Mouse (Mus musculus) CH12.LX (cell line): ENCODE measurements around the gene Stat5b. TPM values are rescaled to one million over a fixed set of nuclear protein-coding genes. Genes with fewer than 3 reads are reported as not detected.

Experiments
- polyA plus RNA-seq: library from polyadenylated mRNA; unstranded; fragments of >175 nt; gene quantifications from 2 replicates; pipeline ENCODE4 v1.2.1, GENCODE M21; 2012; ENCODE audit warnings: low read depth; ENCODE audit not compliant: insufficient read length
- total RNA-seq, 2 experiments: library from RNA; depleted of rRNA; stranded (reverse); fragments of 300-350 nt in 1 of 2; fragments of >200 nt in 1 of 2; gene quantifications; 2 replicates each; pipeline ENCODE4 v1.2.3; 2012 to 2014

Gene Stat5b
- total and polyA plus RNA-seq, 3 experiments: 11.4 to 24.4 (median 14.0) TPM

Other genes with a start within 250 kb of the Stat5b start
- gene Nkiras2, start 231.5 kb downstream of the Stat5b start, total RNA-seq (2012; rRNA removed): 59.9 and 70.0 TPM in 2 replicates
- gene Nkiras2, start 231.5 kb downstream of the Stat5b start, total RNA-seq (2014; rRNA removed): 46.6 and 53.8 TPM in 2 replicates
- 57.9 and 60.0 TPM in 2 replicates for gene Nkiras2, start 231.5 kb downstream of the Stat5b start, polyA plus RNA-seq
- 249 and 250 TPM in 2 replicates for gene Dnajc7, start 230.6 kb downstream of the Stat5b start, total RNA-seq (2012; rRNA removed)
- gene Dnajc7, start 230.6 kb downstream of the Stat5b start, total RNA-seq (2014; rRNA removed): 123 and 141 TPM in 2 replicates
- gene Dnajc7, start 230.6 kb downstream of the Stat5b start, polyA plus RNA-seq: 455 and 516 TPM in 2 replicates
- 0.04 and 0.08 TPM in 2 replicates for gene Zfp385c, start 158.3 kb downstream of the Stat5b start, total RNA-seq (2012; rRNA removed)
- not detected in 2 replicates for gene Zfp385c, start 158.3 kb downstream of the Stat5b start, total RNA-seq (2014; rRNA removed)
- 0.14 and 0.15 TPM in 2 replicates for gene Zfp385c, start 158.3 kb downstream of the Stat5b start, polyA plus RNA-seq
- 6.3 and 7.2 TPM in 2 replicates for gene Dhx58, start 146.5 kb downstream of the Stat5b start, total RNA-seq (2012; rRNA removed)
- gene Dhx58, start 146.5 kb downstream of the Stat5b start, total RNA-seq (2014; rRNA removed): 5.7 and 6.4 TPM in 2 replicates
- gene Dhx58, start 146.5 kb downstream of the Stat5b start, polyA plus RNA-seq: 14.7 and 15.7 TPM in 2 replicates
- 30.7 and 34.2 TPM in 2 replicates for gene Kat2a, start 138.3 kb downstream of the Stat5b start, total RNA-seq (2012; rRNA removed)
- gene Kat2a, start 138.3 kb downstream of the Stat5b start, total RNA-seq (2014; rRNA removed): 25.3 and 27.2 TPM in 2 replicates
- 81.0 and 82.9 TPM in 2 replicates for gene Kat2a, start 138.3 kb downstream of the Stat5b start, polyA plus RNA-seq
- gene Hspb9, start 136.9 kb downstream of the Stat5b start, total RNA-seq (2012; rRNA removed): not detected in 2 replicates
- not detected in 2 replicates for gene Hspb9, start 136.9 kb downstream of the Stat5b start, total RNA-seq (2014; rRNA removed)
- 0.54 and 0.57 TPM in 2 replicates for gene Hspb9, start 136.9 kb downstream of the Stat5b start, polyA plus RNA-seq
- gene Rab5c, start 112.5 kb downstream of the Stat5b start, total RNA-seq (2012; rRNA removed): 121 and 144 TPM in 2 replicates
- gene Rab5c, start 112.5 kb downstream of the Stat5b start, total RNA-seq (2014; rRNA removed): 135 and 150 TPM in 2 replicates
- gene Rab5c, start 112.5 kb downstream of the Stat5b start, polyA plus RNA-seq: 144 and 156 TPM in 2 replicates
- 1.8 and 2.2 TPM in 2 replicates for gene Kcnh4, start 90.8 kb downstream of the Stat5b start, total RNA-seq (2012; rRNA removed)
- 0.87 and 1.0 TPM in 2 replicates for gene Kcnh4, start 90.8 kb downstream of the Stat5b start, total RNA-seq (2014; rRNA removed)
- gene Kcnh4, start 90.8 kb downstream of the Stat5b start, polyA plus RNA-seq: 3.4 and 4.0 TPM in 2 replicates
- not detected in 2 replicates for gene Hcrt, start 87.8 kb downstream of the Stat5b start, total RNA-seq (2012; rRNA removed)
- not detected in 2 replicates for gene Hcrt, start 87.8 kb downstream of the Stat5b start, total RNA-seq (2014; rRNA removed)
- gene Hcrt, start 87.8 kb downstream of the Stat5b start, polyA plus RNA-seq: not detected in 2 replicates
- 16.6 and 17.0 TPM in 2 replicates for gene Ghdc, start 79.8 kb downstream of the Stat5b start, total RNA-seq (2012; rRNA removed)
- gene Ghdc, start 79.8 kb downstream of the Stat5b start, total RNA-seq (2014; rRNA removed): 10.9 and 11.5 TPM in 2 replicates
- gene Ghdc, start 79.8 kb downstream of the Stat5b start, polyA plus RNA-seq: 16.7 and 17.9 TPM in 2 replicates
- gene Stat5a, start 8.6 kb upstream of the Stat5b start, total RNA-seq (2012; rRNA removed): 18.7 and 23.6 TPM in 2 replicates
- gene Stat5a, start 8.6 kb upstream of the Stat5b start, total RNA-seq (2014; rRNA removed): 17.4 and 17.5 TPM in 2 replicates
- 21.2 and 23.0 TPM in 2 replicates for gene Stat5a, start 8.6 kb upstream of the Stat5b start, polyA plus RNA-seq
- gene Stat3, start 88.8 kb upstream of the Stat5b start, total RNA-seq (2012; rRNA removed): 51.1 and 52.1 TPM in 2 replicates
- 35.9 TPM in 2 replicates for gene Stat3, start 88.8 kb upstream of the Stat5b start, total RNA-seq (2014; rRNA removed)
- gene Stat3, start 88.8 kb upstream of the Stat5b start, polyA plus RNA-seq: 66.7 and 69.2 TPM in 2 replicates
- gene Cavin1, start 120.2 kb upstream of the Stat5b start, total RNA-seq (2012; rRNA removed): 0.08 and 0.21 TPM in 2 replicates
- gene Cavin1, start 120.2 kb upstream of the Stat5b start, total RNA-seq (2014; rRNA removed): 0.05 TPM in 2 replicates
- 0.13 and 0.25 TPM in 2 replicates for gene Cavin1, start 120.2 kb upstream of the Stat5b start, polyA plus RNA-seq
- gene Atp6v0a1, start 158.7 kb upstream of the Stat5b start, total RNA-seq (2012; rRNA removed): 31.3 and 36.1 TPM in 2 replicates
- 14.1 and 15.1 TPM in 2 replicates for gene Atp6v0a1, start 158.7 kb upstream of the Stat5b start, total RNA-seq (2014; rRNA removed)
- gene Atp6v0a1, start 158.7 kb upstream of the Stat5b start, polyA plus RNA-seq: 54.5 and 63.4 TPM in 2 replicates
- gene Naglu, start 219.3 kb upstream of the Stat5b start, total RNA-seq (2012; rRNA removed): 23.2 and 33.3 TPM in 2 replicates
- gene Naglu, start 219.3 kb upstream of the Stat5b start, total RNA-seq (2014; rRNA removed): 12.8 and 13.8 TPM in 2 replicates
- gene Naglu, start 219.3 kb upstream of the Stat5b start, polyA plus RNA-seq: 8.3 and 11.2 TPM in 2 replicates
- 0.29 and 0.81 TPM in 2 replicates for gene Hsd17b1, start 227.7 kb upstream of the Stat5b start, total RNA-seq (2012; rRNA removed)
- not detected in 2 replicates for gene Hsd17b1, start 227.7 kb upstream of the Stat5b start, total RNA-seq (2014; rRNA removed)
- 0.17 TPM in 1 of 2 replicates, not detected in the other for gene Hsd17b1, start 227.7 kb upstream of the Stat5b start, polyA plus RNA-seq
- gene Coasy, start 231.8 kb upstream of the Stat5b start, total RNA-seq (2012; rRNA removed): 74.9 and 78.9 TPM in 2 replicates
- 60.4 and 66.1 TPM in 2 replicates for gene Coasy, start 231.8 kb upstream of the Stat5b start, total RNA-seq (2014; rRNA removed)
- gene Coasy, start 231.8 kb upstream of the Stat5b start, polyA plus RNA-seq: 56.6 and 63.4 TPM in 2 replicates
- gene Mlx, start 236.6 kb upstream of the Stat5b start, total RNA-seq (2012; rRNA removed): 45.2 and 63.0 TPM in 2 replicates
- 93.1 and 116 TPM in 2 replicates for gene Mlx, start 236.6 kb upstream of the Stat5b start, total RNA-seq (2014; rRNA removed)
- 43.3 and 51.5 TPM in 2 replicates for gene Mlx, start 236.6 kb upstream of the Stat5b start, polyA plus RNA-seq
- gene Psmc3ip, start 244.7 kb upstream of the Stat5b start, total RNA-seq (2012; rRNA removed): 63.7 and 106 TPM in 2 replicates
- 85.9 and 106 TPM in 2 replicates for gene Psmc3ip, start 244.7 kb upstream of the Stat5b start, total RNA-seq (2014; rRNA removed)
- 89.9 and 114 TPM in 2 replicates for gene Psmc3ip, start 244.7 kb upstream of the Stat5b start, polyA plus RNA-seq